Mouse (Mus musculus): ENCODE data around the gene Tceal8. TPM values are rescaled to one million over a fixed set of nuclear protein-coding genes. Genes with fewer than 3 reads are reported as not detected.

Tceal8 gene
- polyA plus RNA-seq, 1 experiment from 2014 or later, result 163 TPM

DNA sequence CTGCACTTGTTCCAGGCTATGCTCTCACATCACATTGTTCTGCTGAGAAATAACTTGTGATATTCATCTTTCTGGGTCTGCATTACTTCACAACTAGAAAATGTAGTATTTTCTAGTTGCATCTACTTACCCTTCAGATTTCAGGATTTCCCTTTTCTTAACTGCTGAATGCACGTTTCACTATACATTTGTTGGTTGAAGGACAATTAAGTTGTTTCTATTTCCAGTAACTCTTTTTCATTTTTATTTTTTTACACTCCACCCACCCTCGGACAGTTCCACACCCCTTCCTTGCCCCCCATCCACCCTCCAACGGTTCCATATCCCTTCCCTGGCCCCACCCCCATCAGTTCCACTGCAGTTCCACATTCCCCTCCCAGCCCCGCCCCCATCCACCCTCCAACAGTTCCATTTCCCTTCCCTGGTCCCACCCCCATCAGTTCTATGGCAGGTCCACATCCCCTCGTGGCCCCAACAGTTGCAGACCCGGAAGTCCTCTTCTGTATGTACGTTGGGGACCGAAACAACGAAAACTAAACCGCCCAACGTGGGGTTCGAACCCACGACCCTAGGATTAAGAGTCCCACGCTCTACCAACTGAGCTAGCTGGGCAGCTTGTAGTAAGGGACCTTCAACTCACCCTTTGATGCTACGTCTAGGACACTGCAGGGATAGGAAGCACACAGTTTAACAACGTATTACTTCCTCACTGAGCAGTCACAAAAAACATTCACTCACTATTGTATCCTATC is 23.2 kb upstream of the Tceal8 start:
- ATAC-seq (replicated peaks; ENCODE audit: low FRiP score), result no peak
- no peak overlapping the region for H3K4me3 ChIP-seq (ENCODE audit: low read depth, low read length)
- H3K4me2 ChIP-seq (ENCODE audit: low read depth, low read length, severe bottlenecking), result no peak overlapping the region
- no peaks in the 10 kb centered on the region; the same call in 1 of the 2 replicates for H3K9me3 ChIP-seq (ENCODE audit: control insufficient read depth, low read length)
- no peak overlapping the region for H3K9ac ChIP-seq (ENCODE audit: low read length)
- H3K36me3 ChIP-seq (ENCODE audit: control insufficient read depth, insufficient read depth, low read length), result no peaks in the 10 kb centered on the region
- WGBS, result 73% methylated on average over 16 of the region's 16 CpGs
- DNase-seq (ENCODE audit: low spot score), result no peak
- no peak overlapping the region for H3K27ac ChIP-seq (ENCODE audit: low read depth, low read length)
- H3K4me1 ChIP-seq (replicated peaks; ENCODE audit: control insufficient read depth, insufficient read depth, low read length), result no peaks in the 10 kb centered on the region
- H3K27me3 ChIP-seq (ENCODE audit: control insufficient read depth, insufficient read depth, low read length), result no peaks in the 10 kb centered on the region

DNA sequence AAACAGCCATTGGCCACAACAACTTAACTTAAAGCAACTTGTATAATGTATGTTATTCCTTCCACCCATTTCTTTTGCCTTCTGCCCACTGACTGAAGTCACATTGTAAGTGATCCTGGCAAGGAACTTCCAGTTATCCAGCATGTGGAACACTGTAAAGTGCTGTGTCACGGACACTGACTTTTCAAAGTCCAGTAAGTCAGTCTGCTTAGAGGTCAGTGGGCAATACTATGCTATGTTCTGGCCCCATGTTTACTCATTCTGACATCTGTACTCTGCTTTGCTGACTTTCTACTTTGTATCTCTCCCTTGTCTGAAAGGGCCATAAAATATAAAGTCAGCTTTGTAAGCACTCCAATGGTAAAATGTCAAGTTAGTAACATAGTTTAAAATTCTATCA is 11.0 kb upstream of the Tceal8 start:
- ATAC-seq (replicated peaks; ENCODE audit: low FRiP score), result no peak
- no peak overlapping the region for H3K4me2 ChIP-seq (ENCODE audit: low read depth, low read length, severe bottlenecking)

DNA sequence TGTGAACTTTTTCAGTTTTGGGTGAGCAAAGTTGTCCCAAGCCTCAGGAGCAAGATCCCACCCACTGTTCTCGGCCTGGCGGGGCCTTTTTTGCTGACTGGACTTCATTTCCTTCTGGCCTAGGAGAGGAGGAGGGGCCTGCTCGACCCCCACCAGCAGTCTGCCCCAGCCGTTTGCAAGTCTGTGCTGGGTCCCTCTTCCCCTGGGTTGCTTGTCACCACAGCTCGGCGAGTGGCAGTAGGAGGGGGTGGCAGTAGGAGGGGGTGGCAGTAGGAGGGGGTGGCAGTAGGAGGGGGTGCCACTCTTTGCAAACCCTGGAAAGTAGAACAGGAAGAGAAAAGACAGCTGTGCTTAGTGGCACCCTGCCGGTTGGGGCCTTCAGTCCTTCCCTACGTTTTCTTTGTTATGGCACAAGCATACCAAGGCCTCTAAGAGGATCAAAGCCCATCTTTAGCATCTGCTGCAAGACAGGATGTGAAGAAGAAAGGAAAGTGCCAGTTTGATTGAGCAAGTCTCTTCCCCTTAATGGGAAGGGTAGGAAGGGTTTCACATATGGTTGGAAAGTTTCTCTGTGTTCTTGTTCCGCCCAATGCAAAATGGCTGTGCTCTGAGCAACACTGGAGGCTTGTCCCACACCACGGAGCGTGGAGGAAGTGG is 8.9 kb upstream of the Tceal8 start:
- Histone ChIP-seq H3K9me3 (ENCODE audit: control insufficient read depth, low read length) (no peaks in the 10 kb centered on the region), H3K27me3 (ENCODE audit: control insufficient read depth, insufficient read depth, low read length) (peaks cover 2% of the 10 kb centered on the region; the same call in 1 of the 2 replicates), H3K36me3 (ENCODE audit: control insufficient read depth, insufficient read depth, low read length) (no peaks in the 10 kb centered on the region), H3K4me3 (ENCODE audit: low read depth, low read length) (no peak overlapping the region), H3K4me2 (ENCODE audit: low read depth, low read length, severe bottlenecking) (no peak overlapping the region), H3K27ac (ENCODE audit: low read depth, low read length) (no peak overlapping the region), H3K9ac (ENCODE audit: low read length) (no peak overlapping the region), H3K4me1 (replicated peaks; ENCODE audit: control insufficient read depth, insufficient read depth, low read length) (no peaks in the 10 kb centered on the region)
- 28% methylated on average over 11 of the region's 11 CpGs for whole genome bisulfite sequencing
- no peak for DNase-seq (ENCODE audit: low spot score)
- ATAC-seq (replicated peaks; ENCODE audit: low FRiP score), result peak; percentile 61; the same call in 1 of the 2 replicates

More for the DNA sequence above, 11.0 kb upstream of the Tceal8 start:
- no peak overlapping the region for H3K27ac ChIP-seq (ENCODE audit: low read depth, low read length)
- no peaks in the 10 kb centered on the region for H3K36me3 ChIP-seq (ENCODE audit: control insufficient read depth, insufficient read depth, low read length)
- WGBS, result 91% methylated on average over 1 of the region's 1 CpGs
- no peaks in the 10 kb centered on the region for H3K4me1 ChIP-seq (replicated peaks; ENCODE audit: control insufficient read depth, insufficient read depth, low read length)
- no peak overlapping the region for H3K4me3 ChIP-seq (ENCODE audit: low read depth, low read length)
- no peak overlapping the region for H3K9ac ChIP-seq (ENCODE audit: low read length)
- DNase-seq (ENCODE audit: low spot score), result no peak
- H3K9me3 ChIP-seq (ENCODE audit: control insufficient read depth, low read length), result no peaks in the 10 kb centered on the region
- peaks cover 2% of the 10 kb centered on the region; the same call in 1 of the 2 replicates for H3K27me3 ChIP-seq (ENCODE audit: control insufficient read depth, insufficient read depth, low read length)

DNA sequence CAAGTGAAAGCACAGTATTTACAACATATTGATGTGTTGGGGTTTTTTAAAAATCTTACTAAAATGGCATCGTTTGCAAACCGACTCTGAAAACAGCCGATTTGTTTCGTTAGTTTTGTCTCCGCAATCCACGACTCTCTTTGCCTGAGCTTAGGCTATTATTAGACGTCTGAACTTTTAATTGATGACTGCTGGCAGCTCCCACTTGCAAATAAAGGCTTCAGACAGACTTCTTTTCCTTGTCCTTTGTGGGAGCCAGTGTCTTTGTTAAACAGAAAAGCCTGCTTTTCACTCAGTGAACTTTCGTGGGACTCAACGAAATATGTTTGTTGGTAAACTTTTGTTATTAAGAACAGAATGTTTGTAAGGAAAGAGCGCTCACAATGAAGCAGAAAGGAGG is 644 bp upstream of the Tceal8 start:
- DNase-seq (ENCODE audit: low spot score) (no peak), ATAC-seq (replicated peaks; ENCODE audit: low FRiP score) (no peak)
- H3K4me1 ChIP-seq (replicated peaks; ENCODE audit: control insufficient read depth, insufficient read depth, low read length), result no peaks in the 10 kb centered on the region
- peak overlapping the region; percentile 48 for H3K4me2 ChIP-seq (ENCODE audit: low read depth, low read length, severe bottlenecking)
- H3K27me3 ChIP-seq (ENCODE audit: control insufficient read depth, insufficient read depth, low read length), result no peaks in the 10 kb centered on the region
- peak overlapping the region; percentile 1; the same call in 1 of the 2 replicates for H3K9ac ChIP-seq (ENCODE audit: low read length)
- H3K4me3 ChIP-seq (ENCODE audit: low read depth, low read length), result peak overlapping the region; percentile 49
- no peaks in the 10 kb centered on the region for H3K9me3 ChIP-seq (ENCODE audit: control insufficient read depth, low read length)
- no peak overlapping the region for H3K27ac ChIP-seq (ENCODE audit: low read depth, low read length)
- 13% methylated on average over 10 of the region's 10 CpGs for WGBS
- H3K36me3 ChIP-seq (ENCODE audit: control insufficient read depth, insufficient read depth, low read length), result no peaks in the 10 kb centered on the region

DNA sequence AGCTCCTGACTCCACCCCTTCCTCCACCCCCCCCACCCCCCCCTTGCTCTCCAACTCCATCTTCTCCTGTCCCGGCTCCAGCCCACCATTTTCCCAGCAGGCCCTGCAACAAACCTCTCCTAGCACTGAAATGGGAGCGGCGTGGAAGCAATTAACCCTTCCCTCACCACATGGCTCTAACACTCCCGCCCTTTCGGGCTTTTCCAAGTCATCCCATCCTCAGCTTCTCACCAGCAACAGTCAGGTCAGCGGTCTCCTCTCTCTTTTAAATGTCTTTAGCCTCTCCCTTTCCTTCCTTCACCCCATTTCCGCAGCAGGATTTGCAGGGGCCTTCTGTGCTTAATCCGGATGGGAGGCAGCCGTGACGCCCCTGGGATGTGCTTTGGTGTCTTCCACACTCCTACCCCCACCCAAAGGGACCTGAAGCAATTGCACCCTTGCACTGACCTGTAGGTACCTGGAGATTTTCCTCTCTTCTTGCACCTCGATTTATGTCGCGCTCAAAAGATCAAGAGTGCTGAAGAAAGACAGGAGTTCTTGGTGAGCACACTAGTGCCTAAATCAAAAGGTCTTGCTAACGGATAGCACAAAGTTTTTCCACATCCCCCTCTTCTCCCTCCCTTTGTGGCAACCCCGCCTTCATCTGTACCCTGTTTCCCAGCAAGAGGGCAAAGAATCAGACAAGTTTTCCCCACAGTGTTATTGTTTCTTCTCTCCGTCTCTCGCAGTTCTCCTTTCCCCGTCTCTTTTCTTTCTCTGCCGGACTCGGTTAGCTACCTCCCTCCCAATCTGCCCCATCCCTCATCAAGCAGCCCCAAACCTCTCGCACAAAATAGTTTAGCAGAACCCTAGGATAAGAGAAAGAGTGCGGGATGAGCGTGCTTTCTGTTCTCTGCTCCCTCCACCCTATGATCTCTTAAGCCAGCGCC is 689 bp downstream of the Tceal8 start:
- peak overlapping the region; percentile 67 for H3K9ac ChIP-seq (ENCODE audit: low read length)
- H3K36me3 ChIP-seq (ENCODE audit: control insufficient read depth, insufficient read depth, low read length), result no peaks in the 10 kb centered on the region
- H3K27me3 ChIP-seq (ENCODE audit: control insufficient read depth, insufficient read depth, low read length), result no peaks in the 10 kb centered on the region
- H3K9me3 ChIP-seq (ENCODE audit: control insufficient read depth, low read length), result no peaks in the 10 kb centered on the region
- peak; percentile 78 for DNase-seq (ENCODE audit: low spot score)
- peak overlapping the region; percentile 59; the same call in 1 of the 2 replicates for H3K27ac ChIP-seq (ENCODE audit: low read depth, low read length)
- H3K4me1 ChIP-seq (replicated peaks; ENCODE audit: control insufficient read depth, insufficient read depth, low read length), result no peaks in the 10 kb centered on the region
- H3K4me2 ChIP-seq (ENCODE audit: low read depth, low read length, severe bottlenecking), result peak overlapping the region; percentile 48
- 15% methylated on average over 24 of the region's 24 CpGs for WGBS
- ATAC-seq (replicated peaks; ENCODE audit: low FRiP score), result peak; percentile 75
- peak overlapping the region; percentile 49 for H3K4me3 ChIP-seq (ENCODE audit: low read depth, low read length)

DNA sequence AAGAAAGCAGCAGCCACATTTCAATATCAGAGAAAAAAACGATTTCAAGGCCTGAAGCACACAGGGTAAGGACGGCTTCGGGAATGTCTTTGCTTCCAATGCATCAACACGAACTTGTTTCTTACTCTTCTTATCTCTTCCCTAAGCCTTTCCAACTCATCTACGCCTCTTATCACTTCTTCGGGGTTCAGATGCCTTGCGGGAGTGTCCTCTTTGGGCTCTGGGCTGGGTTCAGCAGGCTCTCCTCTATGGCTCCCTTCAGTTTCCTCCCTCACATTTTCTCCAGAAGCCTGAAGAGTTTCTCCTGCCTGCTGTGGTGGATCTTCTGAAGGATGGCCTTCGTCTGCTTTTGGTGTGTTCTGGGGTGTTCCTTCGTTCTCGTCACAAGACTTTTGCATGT is 1.5 kb downstream of the Tceal8 start:
- H3K9me3 ChIP-seq (ENCODE audit: control insufficient read depth, low read length), result no peaks in the 10 kb centered on the region
- H3K4me2 ChIP-seq (ENCODE audit: low read depth, low read length, severe bottlenecking), result peak overlapping the region; percentile 48
- ATAC-seq (replicated peaks; ENCODE audit: low FRiP score), result no peak
- no peak overlapping the region for H3K27ac ChIP-seq (ENCODE audit: low read depth, low read length)
- H3K27me3 ChIP-seq (ENCODE audit: control insufficient read depth, insufficient read depth, low read length), result no peaks in the 10 kb centered on the region
- peak overlapping the region; percentile 49 for H3K4me3 ChIP-seq (ENCODE audit: low read depth, low read length)
- 69% methylated on average over 10 of the region's 10 CpGs for WGBS
- DNase-seq (ENCODE audit: low spot score), result no peak
- H3K36me3 ChIP-seq (ENCODE audit: control insufficient read depth, insufficient read depth, low read length), result no peaks in the 10 kb centered on the region
- H3K9ac ChIP-seq (ENCODE audit: low read length), result no peak overlapping the region
- H3K4me1 ChIP-seq (replicated peaks; ENCODE audit: control insufficient read depth, insufficient read depth, low read length), result no peaks in the 10 kb centered on the region

DNA sequence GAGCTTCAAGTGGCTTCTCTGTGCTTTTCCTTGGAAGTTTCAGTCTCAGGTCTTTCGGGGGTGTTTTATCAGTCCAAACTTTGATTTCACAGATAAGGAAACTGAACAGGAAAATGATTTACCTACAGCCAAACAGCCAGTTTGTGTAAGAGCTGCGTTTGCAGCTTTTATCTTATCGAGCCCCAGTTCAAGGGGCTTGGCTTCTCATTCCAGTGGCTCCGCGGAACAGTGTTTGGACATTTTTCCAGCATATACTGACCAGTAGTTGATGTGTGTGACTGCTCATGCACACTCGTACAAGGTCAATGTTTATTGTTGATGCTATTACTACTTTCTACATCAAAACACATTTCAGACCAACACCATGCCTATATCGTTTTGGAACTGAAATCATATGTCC is 27.9 kb downstream of the Tceal8 start:
- no peak for ATAC-seq (replicated peaks; ENCODE audit: low FRiP score)
- no peak for DNase-seq (ENCODE audit: low spot score)
- no peaks in the 10 kb centered on the region for H3K4me1 ChIP-seq (replicated peaks; ENCODE audit: control insufficient read depth, insufficient read depth, low read length)

DNA sequence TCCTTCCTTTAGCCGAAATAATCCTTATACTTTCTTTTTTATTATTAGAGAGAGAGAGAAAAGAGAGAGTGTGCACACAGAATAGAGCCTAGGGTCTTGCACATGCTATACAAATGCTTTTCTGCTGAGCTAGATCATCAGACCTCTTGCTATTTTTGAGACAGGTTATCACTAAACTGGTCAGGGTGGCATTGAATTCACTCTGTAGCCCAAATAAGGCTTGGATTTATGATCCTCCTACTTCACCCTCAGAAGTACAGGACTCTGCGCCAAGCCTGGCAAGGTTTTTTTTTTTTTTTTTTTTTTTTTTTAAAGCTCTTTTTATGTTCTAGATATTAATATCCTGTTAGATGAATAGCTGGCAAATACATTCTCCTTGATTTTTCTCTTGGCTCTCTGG is 28.4 kb downstream of the Tceal8 start:
- ATAC-seq (replicated peaks; ENCODE audit: low FRiP score) (no peak), DNase-seq (ENCODE audit: low spot score) (no peak)
- H3K27me3 ChIP-seq (ENCODE audit: control insufficient read depth, insufficient read depth, low read length), result no peaks in the 10 kb centered on the region
- H3K9ac ChIP-seq (ENCODE audit: low read length), result no peak overlapping the region
- no peaks in the 10 kb centered on the region for H3K4me1 ChIP-seq (replicated peaks; ENCODE audit: control insufficient read depth, insufficient read depth, low read length)
- no peaks in the 10 kb centered on the region for H3K9me3 ChIP-seq (ENCODE audit: control insufficient read depth, low read length)
- no peaks in the 10 kb centered on the region for H3K36me3 ChIP-seq (ENCODE audit: control insufficient read depth, insufficient read depth, low read length)
- H3K4me3 ChIP-seq (ENCODE audit: low read depth, low read length), result no peak overlapping the region
- H3K4me2 ChIP-seq (ENCODE audit: low read depth, low read length, severe bottlenecking), result no peak overlapping the region
- WGBS, result 84% methylated on average over 2 of the region's 2 CpGs
- no peak overlapping the region for H3K27ac ChIP-seq (ENCODE audit: low read depth, low read length)

More for the DNA sequence above, 27.9 kb downstream of the Tceal8 start:
- Histone ChIP-seq H3K4me2 (ENCODE audit: low read depth, low read length, severe bottlenecking) (no peak overlapping the region), H3K36me3 (ENCODE audit: control insufficient read depth, insufficient read depth, low read length) (no peaks in the 10 kb centered on the region), H3K4me3 (ENCODE audit: low read depth, low read length) (no peak overlapping the region), H3K27me3 (ENCODE audit: control insufficient read depth, insufficient read depth, low read length) (no peaks in the 10 kb centered on the region), H3K9ac (ENCODE audit: low read length) (no peak overlapping the region), H3K9me3 (ENCODE audit: control insufficient read depth, low read length) (no peaks in the 10 kb centered on the region), H3K27ac (ENCODE audit: low read depth, low read length) (no peak overlapping the region)
- 78% methylated on average over 7 of the region's 7 CpGs for WGBS

Data from forebrain, embryonic 11.5 days (tissue).